Mouse (Mus musculus): Measurements from ENCODE around the gene Nav2. TPM values are rescaled to one million over a fixed set of nuclear protein-coding genes. Genes with fewer than 3 reads are reported as not detected.
A peak's percentile ranks its signal among the peaks of the same experiment; 100 is the strongest.

The Nav2 gene
- polyA plus RNA-seq, 1 experiment from 2014 or later, result 34.9 TPM

DNA sequence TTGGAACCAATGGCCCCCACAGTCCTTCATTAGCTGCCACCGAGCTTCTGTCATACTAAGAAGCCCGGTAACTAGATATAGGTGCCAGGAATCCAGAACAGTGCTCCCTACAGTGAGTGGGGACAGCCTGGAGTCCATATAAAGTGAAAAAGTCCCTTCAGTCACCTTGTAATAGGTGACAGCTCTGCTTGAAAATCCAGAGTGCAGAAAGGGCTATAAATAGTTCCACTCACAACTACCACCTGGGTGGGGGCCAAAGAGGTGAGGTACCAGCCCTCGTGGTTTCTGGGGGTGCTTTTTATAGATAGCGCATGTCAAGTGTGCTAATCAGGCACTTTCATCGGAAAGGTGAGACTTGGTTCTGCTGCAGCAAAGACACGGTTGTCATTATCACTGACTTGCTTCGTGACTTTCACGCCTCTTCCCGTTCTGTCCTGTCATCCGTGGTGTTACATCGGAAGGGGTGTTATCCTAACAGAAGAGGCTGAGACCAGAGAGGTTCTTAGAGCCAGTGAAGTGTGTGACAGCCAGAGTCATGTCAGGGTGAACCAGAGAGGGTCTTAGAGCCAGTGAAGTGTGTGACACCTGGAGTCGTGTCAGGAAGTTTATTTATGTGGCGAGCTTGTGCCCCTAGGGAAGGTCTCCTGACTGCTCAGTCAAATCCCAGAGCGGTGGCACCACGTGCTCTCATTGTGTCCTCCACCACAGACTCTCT is 179.8 kb downstream of the Nav2 start:
- peak overlapping the region; percentile 86 to 93 for H3K27ac ChIP-seq (replicated peaks in 1 of 2; ENCODE audit: control insufficient read depth in 1 of 2, insufficient read depth in 1 of 2, low read depth in 2 of 2, low read length in 2 of 2)
- WGBS, result 29% methylated on average over 15 of the region's 15 CpGs
- no peak overlapping the region for H3K4me3 ChIP-seq (ENCODE audit: control insufficient read depth in 1 of 2, insufficient read depth in 1 of 2, low read depth in 1 of 2, low read length in 2 of 2)
- no peaks in the 10 kb centered on the region for H3K9me3 ChIP-seq (ENCODE audit: control insufficient read depth, low read length)
- H3K4me2 ChIP-seq (ENCODE audit: low read length), result peak overlapping the region; percentile 19
- H3K36me3 ChIP-seq (ENCODE audit: control insufficient read depth, insufficient read depth, low read length), result no peaks in the 10 kb centered on the region
- peak overlapping the region; percentile 41; the same call in 1 of the 2 replicates for H3K9ac ChIP-seq (ENCODE audit: low read length)
- H3K27me3 ChIP-seq (ENCODE audit: control insufficient read depth, insufficient read depth, low read length), result peaks cover 5% of the 10 kb centered on the region; the same call in 1 of the 2 replicates
- H3K4me1 ChIP-seq (ENCODE audit: control insufficient read depth in 2 of 2, insufficient read depth in 2 of 2, low read length in 2 of 2), result peaks cover 47 to 48% of the 10 kb centered on the region in 2 experiments
- ATAC-seq (ENCODE audit: insufficient number of reproducible peaks, insufficient read depth, low FRiP score, low read depth), result peak; percentile 73

DNA sequence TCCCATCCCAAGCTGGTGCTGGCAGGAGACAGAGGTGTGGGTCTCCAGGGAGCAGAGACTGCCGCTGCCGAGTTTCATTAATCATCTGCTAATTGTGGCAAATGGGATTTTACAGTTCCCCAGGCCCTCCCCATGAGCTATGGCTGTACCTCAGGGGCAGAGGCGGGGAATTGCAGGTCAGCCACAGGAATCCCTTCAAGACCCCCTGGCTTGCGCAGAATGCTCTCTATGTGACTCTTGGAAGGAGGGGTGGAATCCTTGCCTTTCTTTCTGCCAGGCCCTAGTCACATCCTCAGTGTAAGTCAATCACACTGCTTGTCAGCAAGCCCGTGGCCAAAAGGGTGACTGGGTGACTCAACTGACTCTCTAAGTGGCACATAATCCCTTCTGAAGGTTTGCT is 182.9 kb downstream of the Nav2 start:
- Histone ChIP-seq H3K36me3 (ENCODE audit: control insufficient read depth, insufficient read depth, low read length) (no peaks in the 10 kb centered on the region), H3K27ac (replicated peaks in 1 of 2; ENCODE audit: control insufficient read depth in 1 of 2, insufficient read depth in 1 of 2, low read depth in 2 of 2, low read length in 2 of 2) (no peak overlapping the region; a peak in 1 of 4 replicates), H3K4me3 (ENCODE audit: control insufficient read depth in 1 of 2, insufficient read depth in 1 of 2, low read depth in 1 of 2, low read length in 2 of 2) (no peak overlapping the region), H3K4me1 (ENCODE audit: control insufficient read depth in 2 of 2, insufficient read depth in 2 of 2, low read length in 2 of 2) (peaks cover 31 to 33% of the 10 kb centered on the region in 2 experiments), H3K9ac (ENCODE audit: low read length) (no peak overlapping the region), H3K9me3 (ENCODE audit: control insufficient read depth, low read length) (no peaks in the 10 kb centered on the region), H3K4me2 (ENCODE audit: low read length) (no peak overlapping the region), H3K27me3 (ENCODE audit: control insufficient read depth, insufficient read depth, low read length) (peaks cover 5% of the 10 kb centered on the region; the same call in 1 of the 2 replicates)
- 36% methylated on average over 5 of the region's 5 CpGs for WGBS
- ATAC-seq (ENCODE audit: insufficient number of reproducible peaks, insufficient read depth, low FRiP score, low read depth), result no peak

DNA sequence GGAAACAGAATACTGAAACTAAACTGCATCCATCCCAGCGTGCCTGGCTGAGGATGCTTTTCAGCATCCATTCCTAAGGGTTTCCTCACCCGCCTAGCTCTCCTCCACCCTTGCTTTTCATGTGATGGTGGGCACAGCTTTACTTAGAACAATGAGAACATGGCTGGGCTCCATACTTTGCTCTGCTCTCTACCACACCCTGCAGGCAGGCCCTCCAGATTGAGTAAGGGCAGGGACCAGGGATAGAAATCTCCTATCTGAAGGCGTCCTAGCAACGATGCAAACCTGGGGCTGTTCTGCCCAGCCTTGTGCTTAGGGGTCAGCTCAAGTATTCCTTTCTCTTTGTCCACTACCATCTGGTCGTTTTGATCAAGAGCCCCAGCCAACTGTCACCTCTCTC is 183.4 kb downstream of the Nav2 start:
- H3K9ac ChIP-seq (ENCODE audit: low read length), result no peak overlapping the region

GRCm38 (mm10) chr7:49093596-49093995 is 185.1 kb downstream of the Nav2 start:
- no peak overlapping the region for H3K4me3 ChIP-seq (ENCODE audit: control insufficient read depth in 1 of 2, insufficient read depth in 1 of 2, low read depth in 1 of 2, low read length in 2 of 2)
- H3K27ac ChIP-seq (replicated peaks in 1 of 2; ENCODE audit: control insufficient read depth in 1 of 2, insufficient read depth in 1 of 2, low read depth in 2 of 2, low read length in 2 of 2), result no peak overlapping the region
- H3K27me3 ChIP-seq (ENCODE audit: control insufficient read depth, insufficient read depth, low read length), result peaks cover 5% of the 10 kb centered on the region; the same call in 1 of the 2 replicates
- no peak overlapping the region for H3K9ac ChIP-seq (ENCODE audit: low read length)
- no peaks in the 10 kb centered on the region for H3K9me3 ChIP-seq (ENCODE audit: control insufficient read depth, low read length)
- no peaks in the 10 kb centered on the region for H3K36me3 ChIP-seq (ENCODE audit: control insufficient read depth, insufficient read depth, low read length)
- WGBS, result 60% methylated on average over 6 of the region's 6 CpGs
- no peak for ATAC-seq (ENCODE audit: insufficient number of reproducible peaks, insufficient read depth, low FRiP score, low read depth)
- no peak overlapping the region for H3K4me2 ChIP-seq (ENCODE audit: low read length)
- peaks cover 10 to 14% of the 10 kb centered on the region in 2 experiments for H3K4me1 ChIP-seq (ENCODE audit: control insufficient read depth in 2 of 2, insufficient read depth in 2 of 2, low read length in 2 of 2)

More for the DNA sequence above, 183.4 kb downstream of the Nav2 start:
- H3K4me1 ChIP-seq (ENCODE audit: control insufficient read depth in 2 of 2, insufficient read depth in 2 of 2, low read length in 2 of 2), result peaks cover 25 to 30% of the 10 kb centered on the region in 2 experiments
- no peak overlapping the region for H3K4me3 ChIP-seq (ENCODE audit: control insufficient read depth in 1 of 2, insufficient read depth in 1 of 2, low read depth in 1 of 2, low read length in 2 of 2)
- 51% methylated on average over 5 of the region's 5 CpGs for WGBS
- no peak overlapping the region for H3K4me2 ChIP-seq (ENCODE audit: low read length)
- no peaks in the 10 kb centered on the region for H3K9me3 ChIP-seq (ENCODE audit: control insufficient read depth, low read length)
- H3K36me3 ChIP-seq (ENCODE audit: control insufficient read depth, insufficient read depth, low read length), result no peaks in the 10 kb centered on the region
- H3K27me3 ChIP-seq (ENCODE audit: control insufficient read depth, insufficient read depth, low read length), result peaks cover 5% of the 10 kb centered on the region; the same call in 1 of the 2 replicates
- ATAC-seq (ENCODE audit: insufficient number of reproducible peaks, insufficient read depth, low FRiP score, low read depth), result no peak
- peak overlapping the region in 1 of 2 experiments; percentile 41; a peak in 1 of 4 replicates for H3K27ac ChIP-seq (replicated peaks in 1 of 2; ENCODE audit: control insufficient read depth in 1 of 2, insufficient read depth in 1 of 2, low read depth in 2 of 2, low read length in 2 of 2)

- Histone ChIP-seq H3K36me3 (ENCODE audit: control insufficient read depth, insufficient read depth, low read length) (no peaks in the 10 kb centered on the region), H3K9me3 (ENCODE audit: control insufficient read depth, low read length) (no peaks in the 10 kb centered on the region), H3K27me3 (ENCODE audit: control insufficient read depth, insufficient read depth, low read length) (peaks cover under 1% of the 10 kb centered on the region; the same call in 1 of the 2 replicates), H3K4me1 (ENCODE audit: control insufficient read depth in 2 of 2, insufficient read depth in 2 of 2, low read length in 2 of 2) (peaks cover 4 to 8% of the 10 kb centered on the region in 2 experiments; a peak in 2 of 4 replicates), H3K9ac (ENCODE audit: low read length) (no peak overlapping the region), H3K4me3 (ENCODE audit: control insufficient read depth in 1 of 2, insufficient read depth in 1 of 2, low read depth in 1 of 2, low read length in 2 of 2) (no peak overlapping the region), H3K4me2 (ENCODE audit: low read length) (no peak overlapping the region), H3K27ac (replicated peaks in 1 of 2; ENCODE audit: control insufficient read depth in 1 of 2, insufficient read depth in 1 of 2, low read depth in 2 of 2, low read length in 2 of 2) (no peak overlapping the region)
- whole genome bisulfite sequencing, result 94% methylated on average over 3 of the region's 3 CpGs
- ATAC-seq (ENCODE audit: insufficient number of reproducible peaks, insufficient read depth, low FRiP score, low read depth), result no peak
Measured at GRCm38 (mm10) chr7:49094531-49094930, 186.0 kb downstream of the Nav2 start.

DNA sequence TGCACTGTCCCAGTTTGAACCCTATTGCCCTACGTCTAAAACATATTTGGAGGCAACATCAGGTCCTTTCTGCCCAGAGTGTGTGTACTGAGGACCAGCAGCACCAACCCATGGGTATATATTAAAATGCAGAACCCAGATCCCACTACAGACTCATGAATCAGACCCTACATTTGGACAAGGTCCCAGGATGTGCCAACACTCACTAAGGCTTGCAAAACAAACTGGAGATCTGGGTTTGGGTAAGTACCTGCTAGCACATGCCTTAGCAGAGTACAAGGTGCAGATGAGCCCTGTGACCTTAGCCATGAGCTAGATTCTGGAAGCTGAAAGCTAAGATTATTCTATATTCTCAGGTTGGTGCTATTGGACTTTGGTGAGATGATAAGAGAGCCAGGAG is 192.8 kb downstream of the Nav2 start:
- Histone ChIP-seq H3K27me3 (ENCODE audit: control insufficient read depth, insufficient read depth, low read length) (no peaks in the 10 kb centered on the region), H3K4me3 (ENCODE audit: control insufficient read depth in 1 of 2, insufficient read depth in 1 of 2, low read depth in 1 of 2, low read length in 2 of 2) (no peak overlapping the region), H3K4me2 (ENCODE audit: low read length) (no peak overlapping the region), H3K36me3 (ENCODE audit: control insufficient read depth, insufficient read depth, low read length) (no peaks in the 10 kb centered on the region), H3K27ac (replicated peaks in 1 of 2; ENCODE audit: control insufficient read depth in 1 of 2, insufficient read depth in 1 of 2, low read depth in 2 of 2, low read length in 2 of 2) (peak overlapping the region; percentile 21 to 32; a peak in 2 of 4 replicates), H3K9me3 (ENCODE audit: control insufficient read depth, low read length) (no peaks in the 10 kb centered on the region), H3K9ac (ENCODE audit: low read length) (no peak overlapping the region), H3K4me1 (ENCODE audit: control insufficient read depth in 2 of 2, insufficient read depth in 2 of 2, low read length in 2 of 2) (peaks cover 1 to 10% of the 10 kb centered on the region in 2 experiments; a peak in 3 of 4 replicates)
- no peak for ATAC-seq (ENCODE audit: insufficient number of reproducible peaks, insufficient read depth, low FRiP score, low read depth)
- 67% methylated on average over 1 of the region's 1 CpGs for WGBS

GRCm38 (mm10) chr7:49102223-49102622 is 193.7 kb downstream of the Nav2 start:
- no peak overlapping the region for H3K4me3 ChIP-seq (ENCODE audit: control insufficient read depth in 1 of 2, insufficient read depth in 1 of 2, low read depth in 1 of 2, low read length in 2 of 2)
- ATAC-seq (ENCODE audit: insufficient number of reproducible peaks, insufficient read depth, low FRiP score, low read depth), result no peak
- no peaks in the 10 kb centered on the region for H3K36me3 ChIP-seq (ENCODE audit: control insufficient read depth, insufficient read depth, low read length)
- H3K9me3 ChIP-seq (ENCODE audit: control insufficient read depth, low read length), result no peaks in the 10 kb centered on the region
- 75% methylated on average over 3 of the region's 3 CpGs for WGBS
- H3K4me1 ChIP-seq (ENCODE audit: control insufficient read depth in 2 of 2, insufficient read depth in 2 of 2, low read length in 2 of 2), result peaks cover 4 to 15% of the 10 kb centered on the region in 2 experiments; a peak in 3 of 4 replicates
- no peaks in the 10 kb centered on the region for H3K27me3 ChIP-seq (ENCODE audit: control insufficient read depth, insufficient read depth, low read length)
- no peak overlapping the region for H3K27ac ChIP-seq (replicated peaks in 1 of 2; ENCODE audit: control insufficient read depth in 1 of 2, insufficient read depth in 1 of 2, low read depth in 2 of 2, low read length in 2 of 2)
- no peak overlapping the region for H3K4me2 ChIP-seq (ENCODE audit: low read length)
- H3K9ac ChIP-seq (ENCODE audit: low read length), result no peak overlapping the region
